In genomic region chr3:98982787-98983186, GRCm38 (mm10) we compare ENCODE assay signal across 32 mouse cellular contexts.
"Had no signal": no experiment of that assay in that cellular context is flagged by ENCODE, and none has a peak within 500 bp of the region (broad histone marks: within the 10 kb centered on the region; RNA-seq: fewer than 3 reads in every experiment).

No protein-coding gene starts in this region.

- H3K27ac ChIP-seq: limb, embryonic 10.5 days; limb, embryonic 12.5 days; limb, embryonic 13.5 days; limb, embryonic 15.5 days; liver, embryonic 12.5 days; liver, embryonic 13.5 days; liver, embryonic 14.5 days; liver, embryonic 15.5 days; lung, embryonic 15.5 days; macrophage; midbrain, embryonic 10.5 days; midbrain, embryonic 12.5 days; midbrain, embryonic 13.5 days; midbrain, embryonic 15.5 days; neural tube, embryonic 12.5 days had no signal

- H3K9me3 ChIP-seq: limb, embryonic 10.5 days; limb, embryonic 12.5 days; limb, embryonic 13.5 days; limb, embryonic 15.5 days; liver, embryonic 12.5 days; liver, embryonic 13.5 days; liver, embryonic 15.5 days; lung, embryonic 15.5 days; megakaryocyte, embryonic 14.5 days; midbrain, embryonic 10.5 days; midbrain, embryonic 12.5 days; midbrain, embryonic 13.5 days; midbrain, embryonic 15.5 days; neural tube, embryonic 12.5 days had no signal

- H3K27me3 ChIP-seq: limb, embryonic 12.5 days; limb, embryonic 13.5 days; limb, embryonic 15.5 days; liver, embryonic 12.5 days; liver, embryonic 13.5 days; liver, embryonic 15.5 days; lung, embryonic 15.5 days; megakaryocyte, embryonic 14.5 days; midbrain, embryonic 12.5 days; midbrain, embryonic 13.5 days; midbrain, embryonic 15.5 days; neural tube, embryonic 12.5 days had no signal

- DNase-seq: left cerebral cortex, postnatal 4 days; liver; liver, embryonic 13.5 days; liver, postnatal 0 days; lung, adult 18-20 months; lung, adult 2 months; lung, embryonic 14.5 days; lung, postnatal 10 days; lung, postnatal 14 days; lung, postnatal 36 days; lung, postnatal 4 days; midbrain, embryonic 14.5 days had no signal

- ATAC-seq: liver, embryonic 12.5 days; liver, postnatal 0 days; lung, postnatal 0 days; midbrain, embryonic 13.5 days; midbrain, embryonic 15.5 days; midbrain, embryonic 16.5 days had no signal

- H3K4me3 ChIP-seq: limb, embryonic 10.5 days; limb, embryonic 12.5 days; limb, embryonic 13.5 days; limb, embryonic 15.5 days; liver, embryonic 12.5 days; liver, embryonic 13.5 days; liver, embryonic 15.5 days; lung, embryonic 15.5 days; megakaryocyte, embryonic 14.5 days; midbrain, embryonic 10.5 days; midbrain, embryonic 12.5 days; midbrain, embryonic 13.5 days; midbrain, embryonic 15.5 days; myocyte; neural tube, embryonic 12.5 days had no signal

- H3K9ac ChIP-seq: limb, embryonic 12.5 days; limb, embryonic 13.5 days; limb, embryonic 15.5 days; liver, embryonic 12.5 days; liver, embryonic 13.5 days; liver, embryonic 14.5 days; liver, embryonic 15.5 days; liver, postnatal 0 days; lung, embryonic 14.5 days; lung, embryonic 15.5 days; midbrain, embryonic 12.5 days; midbrain, embryonic 13.5 days; midbrain, embryonic 15.5 days; neural tube, embryonic 12.5 days had no signal

- H3K36me3 ChIP-seq: limb, embryonic 10.5 days; limb, embryonic 12.5 days; limb, embryonic 13.5 days; limb, embryonic 15.5 days; liver, embryonic 12.5 days; liver, embryonic 13.5 days; liver, embryonic 15.5 days; lung, embryonic 15.5 days; midbrain, embryonic 10.5 days; midbrain, embryonic 12.5 days; midbrain, embryonic 13.5 days; midbrain, embryonic 15.5 days; neural tube, embryonic 12.5 days had no signal

- H3K4me2 ChIP-seq: limb, embryonic 12.5 days; limb, embryonic 13.5 days; limb, embryonic 15.5 days; liver, embryonic 11.5 days; liver, embryonic 12.5 days; liver, embryonic 13.5 days; liver, embryonic 15.5 days; lung, embryonic 14.5 days; lung, embryonic 15.5 days; midbrain, embryonic 11.5 days; midbrain, embryonic 12.5 days; midbrain, embryonic 13.5 days; midbrain, embryonic 15.5 days; neural tube, embryonic 12.5 days had no signal

- H3K4me1 ChIP-seq: limb, embryonic 10.5 days; limb, embryonic 12.5 days; limb, embryonic 13.5 days; limb, embryonic 15.5 days; liver, embryonic 12.5 days; liver, embryonic 13.5 days; liver, embryonic 15.5 days; lung, embryonic 15.5 days; megakaryocyte, embryonic 14.5 days; midbrain, embryonic 10.5 days; midbrain, embryonic 12.5 days; midbrain, embryonic 13.5 days; midbrain, embryonic 15.5 days; neural tube, embryonic 12.5 days had no signal
